Mouse (Mus musculus): ENCODE results near the gene Kcns1. TPM values are rescaled to one million over a fixed set of nuclear protein-coding genes. Genes with fewer than 3 reads are reported as not detected.
"Not testable (repeated sequence)": the region's sequence is repeated elsewhere in the genome, so short reads cannot be mapped to it uniquely, and the experiment has no call there.

Kcns1 gene
- 0.12 and 0.14 TPM in 2 replicates for polyA plus RNA-seq (2012; rRNA removed)

GRCm38 (mm10) chr2:164170902-164171301 is at the start of gene Kcns1:
Gene Kcns1 (minus strand): TSS chr2:164171113.
- WGBS = 3% methylated on average over 29 of the region's 29 CpGs

GRCm38 (mm10) chr2:164219295-164219694 is 48.4 kb upstream of the Kcns1 start:
- no peak for DNase-seq (ENCODE audit: low read depth in 1 of 2, low spot score in 2 of 2)
- WGBS = 71% methylated on average over 9 of the region's 9 CpGs
- Histone ChIP-seq H3K4me3 (ENCODE audit: extremely low read depth, insufficient read depth, insufficient read length) (no peak overlapping the region), H3K36me3 (ENCODE audit: control insufficient read depth, insufficient read depth, low read length) (no peaks in the 10 kb centered on the region), H3K4me1 (ENCODE audit: control insufficient read depth, insufficient read depth, insufficient read length) (no peaks in the 10 kb centered on the region), H3K27me3 (ENCODE audit: control insufficient read depth, insufficient read depth, low read length) (no peaks in the 10 kb centered on the region), H3K27ac (ENCODE audit: insufficient read depth, low read length) (no peak overlapping the region)
- TF ChIP-seq POLR2A (IDR thresholded peaks at IDR 0.05; ENCODE audit: low read depth, low read length) (no peak), CTCF (IDR thresholded peaks at IDR 0.05; ENCODE audit: extremely low read depth, insufficient read depth, insufficient read length, insufficient replicate concordance) (no peak)

More at GRCm38 (mm10) chr2:164170902-164171301, at the start of gene Kcns1:
- DNase-seq (ENCODE audit: low read depth in 1 of 2, low spot score in 2 of 2) = no peak
- Histone ChIP-seq H3K4me1 (ENCODE audit: control insufficient read depth, insufficient read depth, insufficient read length) (peaks cover 11% of the 10 kb centered on the region; the same call in 1 of the 2 replicates), H3K27me3 (ENCODE audit: control insufficient read depth, insufficient read depth, low read length) (peaks cover 14% of the 10 kb centered on the region), H3K36me3 (ENCODE audit: control insufficient read depth, insufficient read depth, low read length) (no peaks in the 10 kb centered on the region), H3K27ac (ENCODE audit: insufficient read depth, low read length) (no peak within 1 kb of the TSS), H3K4me3 (ENCODE audit: extremely low read depth, insufficient read depth, insufficient read length) (no peak within 1 kb of the TSS; the same call in 1 of the 2 replicates)
- no peak for TF ChIP-seq POLR2A (IDR thresholded peaks at IDR 0.05; ENCODE audit: low read depth, low read length)
- no peak for TF ChIP-seq CTCF (IDR thresholded peaks at IDR 0.05; ENCODE audit: extremely low read depth, insufficient read depth, insufficient read length, insufficient replicate concordance)

- 94% methylated on average over 5 of the region's 5 CpGs for WGBS
- Histone ChIP-seq H3K27me3 (ENCODE audit: control insufficient read depth, insufficient read depth, low read length) (no peaks in the 10 kb centered on the region), H3K27ac (ENCODE audit: insufficient read depth, low read length) (no peak overlapping the region), H3K4me1 (ENCODE audit: control insufficient read depth, insufficient read depth, insufficient read length) (no peaks in the 10 kb centered on the region), H3K4me3 (ENCODE audit: extremely low read depth, insufficient read depth, insufficient read length) (no peak overlapping the region), H3K36me3 (ENCODE audit: control insufficient read depth, insufficient read depth, low read length) (no peaks in the 10 kb centered on the region)
- DNase-seq (ENCODE audit: low read depth in 1 of 2, low spot score in 2 of 2) = no peak
- no peak for TF ChIP-seq POLR2A (IDR thresholded peaks at IDR 0.05; ENCODE audit: low read depth, low read length)
- no peak for TF ChIP-seq CTCF (IDR thresholded peaks at IDR 0.05; ENCODE audit: extremely low read depth, insufficient read depth, insufficient read length, insufficient replicate concordance)
These were observed 41.8 kb upstream of the Kcns1 start for GRCm38 (mm10) chr2:164212711-164213110.

- no peak for TF ChIP-seq POLR2A (IDR thresholded peaks at IDR 0.05; ENCODE audit: low read depth, low read length)
- no peak for TF ChIP-seq CTCF (IDR thresholded peaks at IDR 0.05; ENCODE audit: extremely low read depth, insufficient read depth, insufficient read length, insufficient replicate concordance)
- Histone ChIP-seq H3K4me3 (ENCODE audit: extremely low read depth, insufficient read depth, insufficient read length) (no peak overlapping the region), H3K27me3 (ENCODE audit: control insufficient read depth, insufficient read depth, low read length) (no peaks in the 10 kb centered on the region), H3K27ac (ENCODE audit: insufficient read depth, low read length) (no peak overlapping the region), H3K4me1 (ENCODE audit: control insufficient read depth, insufficient read depth, insufficient read length) (no peaks in the 10 kb centered on the region), H3K36me3 (ENCODE audit: control insufficient read depth, insufficient read depth, low read length) (no peaks in the 10 kb centered on the region)
- DNase-seq (ENCODE audit: low read depth in 1 of 2, low spot score in 2 of 2) = no peak
- 85% methylated on average over 4 of the region's 4 CpGs for WGBS
These were observed 40.0 kb upstream of the Kcns1 start for GRCm38 (mm10) chr2:164210892-164211291.

GRCm38 (mm10) chr2:164206676-164207075 is 35.8 kb upstream of the Kcns1 start:
- 52% methylated on average over 4 of the region's 4 CpGs for WGBS

GRCm38 (mm10) chr2:164206011-164206410 is 35.1 kb upstream of the Kcns1 start:
- not testable (repeated sequence) for H3K4me1 ChIP-seq (ENCODE audit: control insufficient read depth, insufficient read depth, insufficient read length); DNase-seq (ENCODE audit: low read depth in 1 of 2, low spot score in 2 of 2); H3K27me3 ChIP-seq (ENCODE audit: control insufficient read depth, insufficient read depth, low read length); H3K36me3 ChIP-seq (ENCODE audit: control insufficient read depth, insufficient read depth, low read length); H3K4me3 ChIP-seq (ENCODE audit: extremely low read depth, insufficient read depth, insufficient read length); H3K27ac ChIP-seq (ENCODE audit: insufficient read depth, low read length)
- 88% methylated on average over 10 of the region's 10 CpGs for WGBS

More at GRCm38 (mm10) chr2:164206676-164207075, 35.8 kb upstream of the Kcns1 start:
- no peaks in the 10 kb centered on the region for H3K36me3 ChIP-seq (ENCODE audit: control insufficient read depth, insufficient read depth, low read length)
- H3K27ac ChIP-seq (ENCODE audit: insufficient read depth, low read length) = no peak overlapping the region
- no peaks in the 10 kb centered on the region for H3K4me1 ChIP-seq (ENCODE audit: control insufficient read depth, insufficient read depth, insufficient read length)
- TF ChIP-seq CTCF (IDR thresholded peaks at IDR 0.05; ENCODE audit: extremely low read depth, insufficient read depth, insufficient read length, insufficient replicate concordance) = no peak
- TF ChIP-seq POLR2A (IDR thresholded peaks at IDR 0.05; ENCODE audit: low read depth, low read length) = no peak
- no peak overlapping the region for H3K4me3 ChIP-seq (ENCODE audit: extremely low read depth, insufficient read depth, insufficient read length)
- DNase-seq (ENCODE audit: low read depth in 1 of 2, low spot score in 2 of 2) = no peak
- H3K27me3 ChIP-seq (ENCODE audit: control insufficient read depth, insufficient read depth, low read length) = no peaks in the 10 kb centered on the region

- no peak for DNase-seq (ENCODE audit: low read depth in 1 of 2, low spot score in 2 of 2)
- Histone ChIP-seq H3K36me3 (ENCODE audit: control insufficient read depth, insufficient read depth, low read length) (no peaks in the 10 kb centered on the region), H3K4me1 (ENCODE audit: control insufficient read depth, insufficient read depth, insufficient read length) (no peaks in the 10 kb centered on the region), H3K27ac (ENCODE audit: insufficient read depth, low read length) (no peak within 1 kb of the TSS), H3K4me3 (ENCODE audit: extremely low read depth, insufficient read depth, insufficient read length) (no peak within 1 kb of the TSS), H3K27me3 (ENCODE audit: control insufficient read depth, insufficient read depth, low read length) (no peaks in the 10 kb centered on the region)
- WGBS = 80% methylated on average over 20 of the region's 20 CpGs
- TF ChIP-seq CTCF (IDR thresholded peaks at IDR 0.05; ENCODE audit: extremely low read depth, insufficient read depth, insufficient read length, insufficient replicate concordance) = no peak
- TF ChIP-seq POLR2A (IDR thresholded peaks at IDR 0.05; ENCODE audit: low read depth, low read length) = no peak
These were observed 28.9 kb upstream of the Kcns1 start, which contains the start of gene Wfdc15a for GRCm38 (mm10) chr2:164199626-164200327. Gene Wfdc15a (minus strand): TSS chr2:164200130.
